Mouse (Mus musculus): ENCODE results near the gene Gm10638. TPM values are rescaled to one million over a fixed set of nuclear protein-coding genes. Genes with fewer than 3 reads are reported as not detected.

Gene Gm10638
- total RNA-seq, 2 experiments from 2014 or later, result 2.9 to 3.9 TPM

GRCm38 (mm10) chr8:86789576-86789975 is 44.1 kb downstream of the Gm10638 start:
- DNase-seq, result no peak

DNA sequence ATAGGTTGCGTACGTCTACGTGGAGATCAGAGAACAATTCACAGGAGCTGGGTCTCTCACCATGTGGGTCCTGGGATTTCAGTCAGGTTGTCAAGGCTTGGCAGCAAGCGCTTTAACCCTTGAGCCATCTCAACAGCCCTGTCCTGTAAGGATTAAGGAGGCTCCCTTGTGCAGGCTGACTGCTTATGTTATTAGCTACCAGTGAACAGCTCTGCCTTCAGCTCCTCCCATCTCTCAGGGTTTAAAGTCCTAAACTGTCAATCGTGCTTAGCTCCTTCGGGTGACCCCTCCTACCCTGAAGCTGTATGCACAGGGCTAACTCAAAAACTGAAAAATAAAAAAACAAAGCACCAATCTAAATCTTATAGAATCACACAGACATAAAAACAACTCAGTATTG is 46.0 kb downstream of the Gm10638 start:
- no peak for DNase-seq

DNA sequence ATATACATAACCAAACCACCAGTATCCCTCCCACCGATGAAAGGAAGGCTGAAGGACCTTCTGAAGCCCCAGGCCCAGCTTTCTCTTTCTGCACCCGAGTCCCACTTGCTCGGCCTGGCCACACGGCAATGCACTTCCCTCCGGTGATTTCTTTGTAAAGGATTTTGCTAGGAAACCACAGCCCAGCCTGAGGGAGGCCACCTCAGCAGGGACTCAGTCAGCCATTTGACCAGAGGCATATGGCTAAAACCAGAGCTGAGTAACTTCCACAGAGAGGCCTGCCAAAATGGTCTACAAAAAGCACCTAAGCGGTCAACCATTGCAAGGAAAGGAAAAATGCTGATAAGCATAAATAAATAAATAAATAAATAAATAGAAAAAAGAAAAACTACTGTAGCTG is 49.2 kb downstream of the Gm10638 start:
- no peak for DNase-seq

Other genes with a start within 250 kb of the Gm10638 start
- gene Abcc12, start 165.0 kb upstream of the Gm10638 start, total RNA-seq (2021), result under 1 TPM; 0.40 to 0.53 TPM
- 10 to 100 TPM; 73.1 to 78.6 TPM for gene Lonp2, start 121.7 kb upstream of the Gm10638 start, total RNA-seq (2021)
- gene Siah1a, start 235 bp downstream of the Gm10638 start, total RNA-seq (2021), result 10 to 100 TPM; 31.6 to 34.0 TPM
- 10 to 100 TPM; 38.5 to 40.9 TPM for gene N4bp1, start 139.6 kb downstream of the Gm10638 start, total RNA-seq (2021)

All from layer of hippocampus, postnatal 36 days (tissue).